Comparison of ENCODE assay signal across 8 mouse cellular contexts in the genomic region with DNA sequence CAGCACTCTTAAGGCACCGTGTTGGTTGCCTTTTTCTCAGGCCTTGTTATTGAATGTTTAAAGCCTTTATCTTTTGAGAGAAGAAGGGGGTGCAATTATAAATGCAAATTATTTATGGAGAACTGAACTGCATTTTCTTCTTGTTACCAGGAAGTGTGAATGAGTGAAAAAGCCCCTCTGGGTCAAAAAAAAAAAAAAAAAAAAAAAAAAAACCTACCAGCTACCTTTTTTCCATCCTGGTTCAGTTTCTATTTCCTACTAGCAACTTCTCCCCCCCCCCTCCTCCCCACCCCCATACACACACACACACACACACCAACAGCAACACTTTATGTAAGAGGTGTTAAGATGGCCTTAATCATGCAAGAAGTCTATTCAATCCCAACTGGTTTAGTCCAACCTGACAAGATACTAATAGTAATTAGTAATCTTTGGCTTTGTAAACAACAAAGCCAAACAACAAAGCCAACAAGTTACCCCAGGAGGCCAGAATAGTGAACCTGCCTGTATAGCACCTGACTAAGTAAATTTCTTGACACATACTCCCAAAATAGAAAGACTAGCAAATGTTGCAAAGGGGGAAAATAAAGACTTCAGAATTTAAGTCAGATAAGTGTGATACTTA. TPM values are rescaled to one million over a fixed set of nuclear protein-coding genes. Genes with fewer than 3 reads are reported as not detected.
DNase-seq lines count a peak whose midpoint lies in the region; ATAC-seq lines count a peak whose summit lies in the region.

No protein-coding gene starts in this region.

- H3K36me3 ChIP-seq in heart, embryonic 10.5 days, result no peaks in the 10 kb centered on the region
- no peaks in the 10 kb centered on the region for H3K36me3 ChIP-seq in forebrain, embryonic 15.5 days
- no peaks in the 10 kb centered on the region for H3K36me3 ChIP-seq in macrophage (ENCODE audit: inconsistent target)

- DNase-seq in heart, embryonic 10.5 days (ENCODE audit: low spot score), result no peak
- no peak for DNase-seq in heart, adult 8-10 months (ENCODE audit: low spot score)
- peak; percentile 54 for DNase-seq in CD4-positive, CD25-positive, alpha-beta regulatory T cell, adult 2 months (ENCODE audit: low read depth, low spot score)
- DNase-seq in right cerebral cortex, postnatal 10 days (ENCODE audit: low spot score in 2 of 2), result no peak
- no peak for DNase-seq in spleen, adult 18-20 months
- no peak for DNase-seq in layer of hippocampus, adult 9-11 months

- H3K4me1 ChIP-seq in heart, embryonic 10.5 days, result peaks cover 9% of the 10 kb centered on the region; the same call in 1 of the 2 replicates
- H3K4me1 ChIP-seq in forebrain, embryonic 15.5 days, result peaks cover 25% of the 10 kb centered on the region

- peak overlapping the region; percentile 62 for H3K4me2 ChIP-seq in forebrain, embryonic 15.5 days (replicated peaks)

- 2% methylated on average over 1 of the region's 1 CpGs for WGBS in heart, embryonic 10.5 days
- 0% methylated on average over 1 of the region's 1 CpGs for WGBS in forebrain, embryonic 15.5 days
- 0% methylated on average over 1 of the region's 1 CpGs for WGBS in macrophage (ENCODE audit: missing documents)

- peak overlapping the region; percentile 99 for H3K27ac ChIP-seq in heart, embryonic 10.5 days
- peak overlapping the region; percentile 99 for H3K27ac ChIP-seq in forebrain, embryonic 15.5 days (replicated peaks)
- peak overlapping the region; percentile 83 for H3K27ac ChIP-seq in macrophage

- no peaks in the 10 kb centered on the region for H3K9me3 ChIP-seq in heart, embryonic 10.5 days
- H3K9me3 ChIP-seq in forebrain, embryonic 15.5 days, result no peaks in the 10 kb centered on the region

- no peak for ATAC-seq in forebrain, embryonic 15.5 days (replicated peaks)

- peaks cover 27% of the 10 kb centered on the region for H3K79me2 ChIP-seq in macrophage (ENCODE audit: inconsistent target)

- no peaks in the 10 kb centered on the region for H3K27me3 ChIP-seq in heart, embryonic 10.5 days (ENCODE audit: insufficient read depth, poor library complexity, severe bottlenecking)
- H3K27me3 ChIP-seq in forebrain, embryonic 15.5 days, result no peaks in the 10 kb centered on the region

- peak overlapping the region; percentile 66 for H3K9ac ChIP-seq in forebrain, embryonic 15.5 days (replicated peaks)

- H3K4me3 ChIP-seq in heart, embryonic 10.5 days, result peak overlapping the region; percentile 99
- peak overlapping the region; percentile 96 for H3K4me3 ChIP-seq in forebrain, embryonic 15.5 days
- H3K4me3 ChIP-seq in macrophage (ENCODE audit: inconsistent target), result peak overlapping the region; percentile 62

RNA-seq across cellular contexts. Expression of a gene that starts 0.5 kb away (rescaled TPM):
- polyA plus RNA-seq in heart, embryonic 10.5 days (2016; fragmentation: Nextera tagmentation; extraction: Ambion mirVana), result 11.1 and 12.4 TPM in 2 replicates
- total RNA-seq in heart, adult 8-10 months (2022), result 10 to 100 TPM; 47.5 to 56.6 (median 55.9) TPM
- 12.8 and 14.8 TPM in 2 replicates for polyA plus RNA-seq in forebrain, embryonic 15.5 days (2015; fragmentation: Nextera tagmentation; extraction: Ambion mirVana)
- total RNA-seq in macrophage (2018; cell fraction: chromatin; rRNA removed), result 100 to 1,000 TPM in 6 of 26 experiments, 10 to 100 TPM in 20; 12.2 to 143 (median 69.2) TPM
- total RNA-seq in macrophage (2018; cell fraction: cytosol; rRNA removed), result 10 to 100 TPM; 36.7 to 73.7 (median 55.5) TPM
- total RNA-seq in macrophage (2018; cell fraction: nucleus; rRNA removed), result 100 to 1,000 TPM in 6 of 26 experiments, 10 to 100 TPM in 20; 21.8 to 153 (median 64.5) TPM
- 29.0 to 34.1 TPM (median 33.3 TPM) in 3 replicates for polyA plus RNA-seq in macrophage (2018)

RNA-seq across cellular contexts. Expression of a gene that starts 45.8 kb away (rescaled TPM):
- polyA plus RNA-seq in heart, embryonic 10.5 days (2016; fragmentation: Nextera tagmentation; extraction: Ambion mirVana), result 23.2 and 23.9 TPM in 2 replicates
- 10 to 100 TPM; 25.4 to 32.5 (median 30.0) TPM for total RNA-seq in heart, adult 8-10 months (2022)
- polyA plus RNA-seq in forebrain, embryonic 15.5 days (2015; fragmentation: Nextera tagmentation; extraction: Ambion mirVana), result 16.5 and 16.7 TPM in 2 replicates
- total RNA-seq in macrophage (2018; cell fraction: chromatin; rRNA removed), result 10 to 100 TPM in 24 of 26 experiments, 1 to 10 TPM in 2; 6.9 to 45.5 (median 28.1) TPM
- 10 to 100 TPM in 25 of 26 experiments, 1 to 10 TPM in 1; 8.2 to 23.7 (median 16.0) TPM for total RNA-seq in macrophage (2018; cell fraction: cytosol; rRNA removed)
- 10 to 100 TPM in 22 of 26 experiments, 1 to 10 TPM in 4; 7.2 to 42.6 (median 18.2) TPM for total RNA-seq in macrophage (2018; cell fraction: nucleus; rRNA removed)
- 13.0 to 20.4 TPM (median 15.7 TPM) in 3 replicates for polyA plus RNA-seq in macrophage (2018)
